Mouse (Mus musculus) heart, postnatal 0 days (tissue): ENCODE data around the gene Schip1.

Experiments used
- CTCF ChIP-seq: IDR thresholded peaks from 2 replicates; pipeline ENCODE4 v1.5.1; 2016; ENCODE audit warnings: antibody characterized with exemption, control low read depth, low read depth
- EP300 ChIP-seq: IDR thresholded peaks from 2 replicates; pipeline ENCODE4 v1.6.1; 2016; ENCODE audit warnings: antibody characterized with exemption, low read depth

DNA sequence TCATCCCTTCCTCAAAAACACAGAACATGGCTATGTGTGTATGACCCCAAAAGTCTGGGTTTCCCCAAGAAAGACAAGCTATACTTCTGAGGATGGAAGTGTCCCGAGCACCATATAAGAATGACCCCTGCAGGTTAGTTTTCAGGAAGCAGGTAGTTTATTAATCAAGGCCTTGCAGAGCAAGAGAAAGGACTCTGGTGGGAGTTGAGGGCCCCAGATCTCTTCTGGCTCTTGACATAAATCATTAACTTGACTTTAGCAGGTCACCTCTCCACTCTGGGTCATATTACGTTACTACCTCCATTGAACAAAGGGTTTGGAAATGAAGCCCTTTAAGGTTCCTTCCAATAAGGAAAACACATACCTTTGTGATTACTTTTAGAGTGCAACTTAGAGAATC, 610.1 kb downstream of the Schip1 start:
- TF ChIP-seq CTCF (no peak), EP300 (no peak)
